Mouse (Mus musculus) ES-Bruce4 (cell line): ENCODE data around the gene Sept9. TPM values are rescaled to one million over a fixed set of nuclear protein-coding genes. Genes with fewer than 3 reads are reported as not detected.

Source experiments
- H3K27ac ChIP-seq: 2 replicates; pipeline ENCODE4 v1.5.1; 2012; ENCODE audit warnings: low read length, inconsistent platforms; ENCODE audit not compliant: insufficient read depth
- H3K27me3 ChIP-seq: 2 replicates; pipeline ENCODE4 v1.6.1; 2012; ENCODE audit warnings: mild to moderate bottlenecking, low read length, inconsistent platforms; ENCODE audit not compliant: control insufficient read depth, poor library complexity, insufficient read depth, severe bottlenecking
- H3K36me3 ChIP-seq: 2 replicates; pipeline ENCODE4 v1.6.1; 2012; ENCODE audit warnings: inconsistent platforms, mild to moderate bottlenecking, low read length, moderate library complexity; ENCODE audit not compliant: control insufficient read depth, poor library complexity, insufficient read depth, severe bottlenecking
- H3K4me1 ChIP-seq: one replicate; pipeline ENCODE4 v1.8.1; 2011; ENCODE audit warnings: low read length; ENCODE audit not compliant: control insufficient read depth, insufficient read depth
- H3K4me3 ChIP-seq: 2 replicates; pipeline ENCODE4 v1.5.1; 2011; ENCODE audit warnings: low read depth, mild to moderate bottlenecking, low read length
- H3K9ac ChIP-seq: 2 replicates; pipeline ENCODE4 v1.6.1; 2012; ENCODE audit warnings: low read depth, mild to moderate bottlenecking, inconsistent platforms; ENCODE audit not compliant: poor library complexity, severe bottlenecking
- H3K9me3 ChIP-seq: replicated peaks from 2 replicates; pipeline ENCODE4 v1.6.1; 2012; ENCODE audit warnings: mild to moderate bottlenecking, low read length, inconsistent platforms; ENCODE audit not compliant: control insufficient read depth, poor library complexity, insufficient read depth, severe bottlenecking
- CTCF ChIP-seq: IDR thresholded peaks from one replicate; pipeline ENCODE4 v1.8.1; 2011; ENCODE audit warnings: low read depth, low read length
- EP300 ChIP-seq: IDR thresholded peaks from 2 replicates; pipeline ENCODE4 v1.6.1; 2011; ENCODE audit warnings: low read depth, low read length; ENCODE audit not compliant: insufficient read depth
- POLR2A ChIP-seq: IDR thresholded peaks from one replicate; pipeline ENCODE4 v1.8.1; 2011; ENCODE audit warnings: low read length; ENCODE audit not compliant: insufficient read depth
- polyA plus RNA-seq: library from polyadenylated mRNA; stranded (reverse); fragments of >200 nt; gene quantifications from 2 replicates; pipeline ENCODE4 v1.2.4, GENCODE M21; 2011; ENCODE audit warnings: low read depth; ENCODE audit not compliant: missing spikeins, insufficient read depth, insufficient read length

Sept9 gene
- polyA plus RNA-seq, 1 experiment, result 123 TPM

- Histone ChIP-seq H3K27me3 (no peaks in the 10 kb centered on the region), H3K4me3 (no peak overlapping the region), H3K9me3 (no peaks in the 10 kb centered on the region), H3K9ac (no peak overlapping the region), H3K27ac (no peak overlapping the region), H3K36me3 (no peaks in the 10 kb centered on the region), H3K4me1 (no peaks in the 10 kb centered on the region)
- TF ChIP-seq POLR2A, result no peak
- TF ChIP-seq CTCF, result no peak
- no peak for TF ChIP-seq EP300
Measured at GRCm38 (mm10) chr11:117243536-117244290, 44.3 kb downstream of the Sept9 start.

DNA sequence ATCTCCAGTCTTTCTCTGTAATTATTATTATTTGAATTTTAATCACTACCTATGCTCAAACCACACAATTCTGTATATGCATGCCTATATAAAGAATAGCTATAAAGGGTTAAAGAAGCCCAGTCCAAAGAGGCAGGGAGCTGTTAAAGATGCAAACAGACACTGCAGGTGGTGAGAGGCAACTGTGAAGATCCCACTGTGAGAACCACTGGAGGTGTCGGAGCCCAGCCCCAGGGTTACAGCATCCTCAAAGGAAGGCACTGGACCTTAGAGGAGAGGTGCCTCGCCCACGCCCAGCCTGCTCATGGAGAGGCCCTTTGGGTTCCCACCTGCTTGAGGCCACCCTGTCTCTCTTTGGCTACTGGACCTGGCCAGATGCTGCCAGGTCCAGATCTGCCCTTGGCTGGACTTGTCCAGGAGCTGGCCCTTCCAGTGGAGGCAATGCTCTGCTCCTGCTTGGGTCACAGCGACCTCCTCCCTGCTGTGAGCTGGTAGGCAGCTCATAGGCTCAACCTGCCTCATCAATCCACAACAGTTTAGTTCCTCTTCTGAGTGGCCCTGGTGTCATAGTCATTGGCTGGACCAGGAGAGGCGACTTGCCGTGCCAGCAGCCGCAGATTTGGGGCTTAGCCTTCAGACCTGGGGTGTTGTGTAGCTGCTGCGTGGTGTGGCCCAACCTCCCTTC is 45.7 kb downstream of the Sept9 start:
- H3K4me1 ChIP-seq, result no peaks in the 10 kb centered on the region
- no peak overlapping the region for H3K27ac ChIP-seq
- H3K36me3 ChIP-seq, result no peaks in the 10 kb centered on the region
- H3K9me3 ChIP-seq, result no peaks in the 10 kb centered on the region
- H3K9ac ChIP-seq, result no peak overlapping the region
- H3K4me3 ChIP-seq, result no peak overlapping the region
- TF ChIP-seq POLR2A, result no peak
- no peak for TF ChIP-seq EP300
- TF ChIP-seq CTCF, result no peak
- H3K27me3 ChIP-seq, result no peaks in the 10 kb centered on the region

- TF ChIP-seq CTCF (no peak), EP300 (no peak)
- no peaks in the 10 kb centered on the region for H3K36me3 ChIP-seq
- no peak overlapping the region for H3K4me3 ChIP-seq
- no peaks in the 10 kb centered on the region for H3K9me3 ChIP-seq
- no peak overlapping the region for H3K9ac ChIP-seq
- no peaks in the 10 kb centered on the region for H3K27me3 ChIP-seq
- no peaks in the 10 kb centered on the region for H3K4me1 ChIP-seq
- no peak overlapping the region for H3K27ac ChIP-seq
Measured at GRCm38 (mm10) chr11:117245846-117246245, 46.4 kb downstream of the Sept9 start.

GRCm38 (mm10) chr11:117246286-117246685 is 46.8 kb downstream of the Sept9 start:
- H3K36me3 ChIP-seq, result no peaks in the 10 kb centered on the region
- no peak for TF ChIP-seq EP300
- TF ChIP-seq POLR2A, result no peak
- TF ChIP-seq CTCF, result no peak
- no peak overlapping the region for H3K4me3 ChIP-seq
- no peak overlapping the region for H3K27ac ChIP-seq
- no peaks in the 10 kb centered on the region for H3K4me1 ChIP-seq
- no peaks in the 10 kb centered on the region for H3K27me3 ChIP-seq
- H3K9me3 ChIP-seq, result no peaks in the 10 kb centered on the region
- no peak overlapping the region for H3K9ac ChIP-seq

GRCm38 (mm10) chr11:117246981-117247431 is 47.5 kb downstream of the Sept9 start:
- no peaks in the 10 kb centered on the region for H3K36me3 ChIP-seq
- no peak for TF ChIP-seq CTCF
- no peak for TF ChIP-seq EP300
- no peak for TF ChIP-seq POLR2A
- H3K4me1 ChIP-seq, result no peaks in the 10 kb centered on the region
- no peak overlapping the region for H3K9ac ChIP-seq
- H3K9me3 ChIP-seq, result no peaks in the 10 kb centered on the region
- H3K27me3 ChIP-seq, result no peaks in the 10 kb centered on the region
- no peak overlapping the region for H3K27ac ChIP-seq
- no peak overlapping the region for H3K4me3 ChIP-seq

DNA sequence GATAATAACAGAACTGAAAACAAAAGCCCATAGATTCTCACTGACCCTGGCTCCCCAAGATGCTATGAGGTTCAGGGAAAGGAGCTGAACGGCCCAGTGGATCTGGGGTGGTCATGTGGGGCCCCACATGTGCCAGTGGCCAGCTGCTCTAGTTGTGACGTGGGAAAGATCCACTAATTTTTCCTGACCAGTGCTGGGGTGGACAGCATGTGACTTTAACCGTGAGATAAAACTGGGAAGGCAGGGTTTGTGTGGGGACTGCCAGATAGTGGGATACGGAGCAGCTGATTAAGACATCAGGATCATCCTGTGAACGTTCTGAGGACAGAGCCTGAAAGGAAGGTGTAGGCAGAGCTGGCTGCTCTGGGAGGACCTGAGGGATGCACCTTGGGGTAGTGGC is 48.1 kb downstream of the Sept9 start:
- Histone ChIP-seq H3K9me3 (no peaks in the 10 kb centered on the region), H3K27me3 (no peaks in the 10 kb centered on the region), H3K4me1 (no peaks in the 10 kb centered on the region), H3K27ac (no peak overlapping the region), H3K9ac (no peak overlapping the region), H3K4me3 (no peak overlapping the region), H3K36me3 (no peaks in the 10 kb centered on the region)
- no peak for TF ChIP-seq EP300
- no peak for TF ChIP-seq CTCF
- TF ChIP-seq POLR2A, result no peak
